Mouse (Mus musculus) midbrain, embryonic 14.5 days (tissue): ENCODE measurements around the gene Carmil1. TPM values are rescaled to one million over a fixed set of nuclear protein-coding genes. Genes with fewer than 3 reads are reported as not detected.

Experiments
- ATAC-seq: fragments of 200-750 bp; cut with Nextera tagmentation; 2 replicates; pipeline ENCODE4 v1.8.0; 2017; ENCODE audit warnings: moderate number of reproducible peaks, moderate library complexity; ENCODE audit not compliant: low FRiP score, low TSS enrichment
- DNase-seq: peaks from one replicate; pipeline ENCODE4 v3.0.0-alpha.2; 2015
- H3K27ac ChIP-seq: fragments of 300-500 bp; sonication (generic); replicated peaks from 2 replicates; pipeline ENCODE4 v1.5.1; 2014; ENCODE audit warnings: mild to moderate bottlenecking, low read depth, low read length, moderate library complexity
- H3K27me3 ChIP-seq: fragments of 300-500 bp; sonication (generic); 2 replicates; pipeline ENCODE4 v1.6.1; 2014; ENCODE audit warnings: low read length, control low read depth, mixed read lengths; ENCODE audit not compliant: control insufficient read depth, insufficient read depth
- H3K36me3 ChIP-seq: fragments of 300-500 bp; sonication (generic); 2 replicates; pipeline ENCODE4 v1.6.1; 2014; ENCODE audit warnings: low read length, control low read depth; ENCODE audit not compliant: control insufficient read depth, insufficient read depth
- H3K4me1 ChIP-seq: fragments of 300-500 bp; sonication (generic); 2 replicates; pipeline ENCODE4 v1.6.1; 2014; ENCODE audit warnings: mild to moderate bottlenecking, antibody characterized with exemption, low read length, control low read depth; ENCODE audit not compliant: control insufficient read depth, insufficient read depth
- H3K4me2 ChIP-seq: fragments of 300-500 bp; sonication (generic); 2 replicates; pipeline ENCODE4 v1.6.1; 2014; ENCODE audit warnings: mild to moderate bottlenecking, low read length, moderate library complexity
- H3K4me3 ChIP-seq: fragments of 300-500 bp; sonication (generic); replicated peaks from 2 replicates; pipeline ENCODE4 v1.5.1; 2014; ENCODE audit warnings: low read depth, low read length
- H3K9ac ChIP-seq: fragments of 300-500 bp; sonication (generic); replicated peaks from 2 replicates; pipeline ENCODE4 v1.6.1; 2014; ENCODE audit warnings: mild to moderate bottlenecking, low read length, moderate library complexity
- H3K9me3 ChIP-seq: fragments of 300-500 bp; sonication (generic); 2 replicates; pipeline ENCODE4 v1.6.1; 2016; ENCODE audit warnings: low read length, control low read depth, mixed read lengths; ENCODE audit not compliant: control insufficient read depth
- WGBS: fragments of 180-500 bp; shearing (Covaris S2); extraction: QIAGEN DNeasy Blood & Tissue Kit; methylation state at CpG from one replicate; pipeline ENCODE4 v1.1.7; 2014; 5-methylcytosine and 5-hydroxymethylcytosine counted together
- polyA plus RNA-seq: library from polyadenylated mRNA; unstranded; fragments of >200 nt; fragmentation: Nextera tagmentation; extraction: Ambion mirVana; gene quantifications from 2 replicates; pipeline ENCODE4 v1.2.1, GENCODE M21; 2014

Gene Carmil1
- polyA plus RNA-seq, 1 experiment from 2014 or later: 32.3 TPM

GRCm38 (mm10) chr13:23985130-23985529, 295.5 kb downstream of the Carmil1 start:
- WGBS: 49% methylated on average over 3 of the region's 3 CpGs
- Histone ChIP-seq H3K4me3 (no peak overlapping the region), H3K27me3 (peaks cover 4% of the 10 kb centered on the region; the same call in 1 of the 2 replicates), H3K4me2 (no peak overlapping the region), H3K4me1 (no peaks in the 10 kb centered on the region), H3K36me3 (no peaks in the 10 kb centered on the region), H3K9ac (no peak overlapping the region), H3K27ac (no peak overlapping the region), H3K9me3 (no peaks in the 10 kb centered on the region)
- DNase-seq (peak; percentile 19), ATAC-seq (no peak)

- WGBS: 76% methylated on average over 5 of the region's 5 CpGs
- H3K27ac ChIP-seq: no peak overlapping the region; the same call in 1 of the 2 replicates
Observed at GRCm38 (mm10) chr13:23972271-23972670, 308.3 kb downstream of the Carmil1 start.

GRCm38 (mm10) chr13:23971870-23972269, 308.7 kb downstream of the Carmil1 start:
- Histone ChIP-seq H3K4me1 (no peaks in the 10 kb centered on the region), H3K4me3 (no peak overlapping the region), H3K27me3 (no peaks in the 10 kb centered on the region), H3K27ac (no peak overlapping the region; the same call in 1 of the 2 replicates), H3K9ac (no peak overlapping the region), H3K36me3 (no peaks in the 10 kb centered on the region), H3K9me3 (no peaks in the 10 kb centered on the region), H3K4me2 (no peak overlapping the region)
- ATAC-seq: no peak
- 39% methylated on average over 2 of the region's 2 CpGs for WGBS
- peak; percentile 14 for DNase-seq

More at GRCm38 (mm10) chr13:23972271-23972670, 308.3 kb downstream of the Carmil1 start:
- ATAC-seq (no peak), DNase-seq (no peak)
- no peak overlapping the region for H3K9ac ChIP-seq
- H3K36me3 ChIP-seq: no peaks in the 10 kb centered on the region
- H3K27me3 ChIP-seq: no peaks in the 10 kb centered on the region
- H3K4me2 ChIP-seq: no peak overlapping the region
- no peak overlapping the region for H3K4me3 ChIP-seq
- H3K9me3 ChIP-seq: no peaks in the 10 kb centered on the region
- no peaks in the 10 kb centered on the region for H3K4me1 ChIP-seq

GRCm38 (mm10) chr13:23964909-23965308, 315.7 kb downstream of the Carmil1 start:
- no peak for ATAC-seq
- Histone ChIP-seq H3K36me3 (no peaks in the 10 kb centered on the region), H3K27me3 (no peaks in the 10 kb centered on the region), H3K27ac (no peak overlapping the region), H3K4me1 (no peaks in the 10 kb centered on the region), H3K4me3 (no peak overlapping the region), H3K9ac (no peak overlapping the region), H3K4me2 (no peak overlapping the region), H3K9me3 (no peaks in the 10 kb centered on the region)
- no peak for DNase-seq
- 81% methylated on average over 2 of the region's 2 CpGs for WGBS

Other genes with a start within 250 kb of the Carmil1 start
- 0.14 TPM in 1 of 2 replicates, not detected in the other for gene Cmah, start 46.6 kb upstream of the Carmil1 start, polyA plus RNA-seq